Mouse (Mus musculus) liver, adult 2 months (tissue): ENCODE results near the gene Psors1c2. TPM values are rescaled to one million over a fixed set of nuclear protein-coding genes. Genes with fewer than 3 reads are reported as not detected.

Source experiments
- DNase-seq: peaks from one replicate; pipeline ENCODE4 v3.0.0-alpha.2; 2011; ENCODE audit warnings: low read depth, low spot score; ENCODE audit errors: extremely low read depth
- H3K27ac ChIP-seq: fragments of 200-500 bp; replicated peaks from 2 replicates; pipeline ENCODE4 v1.5.1; 2012; ENCODE audit warnings: low read depth, mild to moderate bottlenecking, control low read depth, inconsistent platforms, low read length; ENCODE audit not compliant: insufficient read depth
- H3K27me3 ChIP-seq: fragments of 200-500 bp; 2 replicates; pipeline ENCODE4 v1.6.1; 2012; ENCODE audit warnings: mild to moderate bottlenecking, moderate library complexity, low read length, inconsistent platforms; ENCODE audit not compliant: control insufficient read depth, insufficient read depth
- H3K36me3 ChIP-seq: fragments of 200-500 bp; 2 replicates; pipeline ENCODE4 v1.6.1; 2012; ENCODE audit warnings: low read length, inconsistent platforms; ENCODE audit not compliant: control insufficient read depth, insufficient read depth
- H3K4me1 ChIP-seq: fragments of 200-500 bp; 2 replicates; pipeline ENCODE4 v1.6.1; 2011; ENCODE audit warnings: low read length; ENCODE audit not compliant: control insufficient read depth, insufficient read depth
- H3K4me3 ChIP-seq: fragments of 200-500 bp; 2 replicates; pipeline ENCODE4 v1.5.1; 2011; ENCODE audit warnings: low read depth, mild to moderate bottlenecking, control low read depth, low read length, moderate library complexity; ENCODE audit not compliant: insufficient read depth
- H3K79me2 ChIP-seq: fragments of 200-500 bp; 2 replicates; pipeline ENCODE4 v1.6.1; 2012; ENCODE audit warnings: inconsistent platforms, mild to moderate bottlenecking, low read length, moderate library complexity; ENCODE audit not compliant: control insufficient read depth, insufficient read depth
- H3K9ac ChIP-seq: fragments of 200-500 bp; 2 replicates; pipeline ENCODE4 v1.6.1; 2012; ENCODE audit warnings: low read depth, mild to moderate bottlenecking, control low read depth, inconsistent platforms, low read length
- CTCF ChIP-seq: fragments of 200-500 bp; IDR thresholded peaks from 2 replicates; pipeline ENCODE4 v1.5.1; 2011; ENCODE audit warnings: low read depth, low read length, control low read depth
- POLR2A ChIP-seq: fragments of 200-500 bp; IDR thresholded peaks from 2 replicates; pipeline ENCODE4 v1.6.1; 2011; ENCODE audit warnings: low read length, control low read depth; ENCODE audit not compliant: insufficient read depth; ENCODE audit errors: extremely low read depth
- WGBS: fragments of 180-500 bp; shearing (Covaris S2); methylation state at CpG from one replicate; pipeline ENCODE4 v1.1.7; 2018; 5-methylcytosine and 5-hydroxymethylcytosine counted together
- polyA plus RNA-seq: library from polyadenylated mRNA; depleted of rRNA; stranded (reverse); fragments of >200 nt; gene quantifications from 2 replicates; pipeline ENCODE4 v1.2.3, GENCODE M21; 2012; rRNA removed
- total RNA-seq: library from RNA; depleted of rRNA; stranded (reverse); fragments of >200 nt; gene quantifications from 2 replicates; pipeline ENCODE4 v1.2.3, GENCODE M21; 2014; rRNA removed

The Psors1c2 gene
- total RNA-seq = not detected in 2 replicates
- polyA plus RNA-seq = not detected in 2 replicates

DNA sequence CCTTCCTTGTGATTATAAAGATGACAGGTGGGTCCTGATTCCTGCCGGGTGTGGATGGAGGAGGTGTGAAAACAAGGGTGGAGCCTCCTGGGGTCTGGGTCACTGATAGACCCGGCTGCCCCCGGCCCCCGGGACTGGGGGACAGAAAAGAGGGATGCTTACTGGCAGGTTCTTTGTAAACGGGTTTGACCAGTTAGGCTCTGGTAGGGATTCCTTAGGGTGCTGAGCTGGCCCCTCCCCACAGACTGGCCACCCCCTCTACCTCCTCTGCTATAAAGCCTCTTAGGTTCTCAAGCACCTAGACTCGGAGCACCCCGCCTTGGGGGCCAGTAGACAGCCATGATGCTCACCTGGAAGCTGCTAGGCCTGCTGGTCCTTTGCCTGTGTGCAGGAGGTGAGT, at the start of gene Psors1c2:
Psors1c2 (plus strand) TSS at position 301 of the 400 bp plus-strand sequence.
- no peak within 1 kb of the TSS for H3K4me3 ChIP-seq
- H3K9ac ChIP-seq = no peak within 1 kb of the TSS
- DNase-seq = no peak
- 28% methylated on average over 7 of the region's 7 CpGs for WGBS
- H3K27me3 ChIP-seq = no peaks in the 10 kb centered on the region
- H3K27ac ChIP-seq = no peak within 1 kb of the TSS
- no peaks in the 10 kb centered on the region for H3K79me2 ChIP-seq
- no peaks in the 10 kb centered on the region for H3K4me1 ChIP-seq
- TF ChIP-seq POLR2A = no peak
- TF ChIP-seq CTCF = no peak
- H3K36me3 ChIP-seq = no peaks in the 10 kb centered on the region

DNA sequence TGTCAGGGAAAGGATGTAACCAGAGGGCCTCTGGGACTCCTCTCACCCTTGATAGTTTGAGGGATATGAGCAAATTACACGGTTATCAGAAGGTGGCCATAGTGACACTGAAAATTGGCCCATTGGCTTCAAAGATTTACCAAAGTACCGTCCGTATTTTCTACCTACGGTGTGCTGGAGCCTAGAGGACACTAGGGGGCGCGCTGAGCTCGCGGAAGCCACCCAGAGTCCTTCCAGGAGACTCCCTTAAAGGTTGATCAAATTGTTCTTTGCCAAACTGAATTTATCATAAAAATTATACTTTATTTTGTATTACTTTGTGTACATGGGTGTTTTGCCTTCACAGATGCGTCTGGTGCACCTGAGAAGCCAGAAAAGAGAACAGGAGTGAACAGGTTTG, 48.9 kb upstream of the Psors1c2 start:
- Histone ChIP-seq H3K36me3 (no peaks in the 10 kb centered on the region), H3K4me3 (no peak overlapping the region), H3K27me3 (no peaks in the 10 kb centered on the region), H3K27ac (peak overlapping the region; percentile 34), H3K9ac (no peak overlapping the region), H3K79me2 (no peaks in the 10 kb centered on the region), H3K4me1 (peaks cover 7% of the 10 kb centered on the region; the same call in 1 of the 2 replicates)
- peak; percentile 48 for DNase-seq
- TF ChIP-seq CTCF (peak; percentile 95), POLR2A (no peak)
- WGBS = under 1% methylated on average over 9 of the region's 9 CpGs

DNA sequence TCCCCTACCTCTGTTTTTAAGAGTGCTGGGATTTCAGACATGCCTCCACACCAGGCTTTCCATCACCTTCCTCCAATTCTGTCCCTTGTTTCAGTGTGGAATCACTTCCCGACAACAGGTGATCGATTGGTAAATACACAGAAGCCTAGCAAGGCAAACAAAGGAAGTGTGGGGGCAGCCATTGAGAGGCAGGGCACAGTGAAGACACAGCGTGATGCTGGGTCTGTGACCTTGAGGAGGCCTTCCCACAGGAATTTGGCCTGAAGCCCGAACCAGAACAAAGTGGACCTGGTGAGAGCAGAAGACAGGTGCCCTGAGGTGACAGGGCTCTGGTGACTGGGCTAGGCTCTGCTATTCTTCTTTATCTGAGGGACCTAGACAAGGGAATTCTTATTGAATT, 47.3 kb upstream of the Psors1c2 start:
- peaks cover 7% of the 10 kb centered on the region; the same call in 1 of the 2 replicates for H3K4me1 ChIP-seq
- WGBS = 4% methylated on average over 4 of the region's 4 CpGs
- TF ChIP-seq POLR2A = no peak
- TF ChIP-seq CTCF = no peak
- no peak overlapping the region for H3K4me3 ChIP-seq
- H3K27me3 ChIP-seq = no peaks in the 10 kb centered on the region
- no peak overlapping the region for H3K9ac ChIP-seq
- DNase-seq = peak; percentile 67
- H3K27ac ChIP-seq = no peak overlapping the region
- H3K36me3 ChIP-seq = no peaks in the 10 kb centered on the region
- no peaks in the 10 kb centered on the region for H3K79me2 ChIP-seq

DNA sequence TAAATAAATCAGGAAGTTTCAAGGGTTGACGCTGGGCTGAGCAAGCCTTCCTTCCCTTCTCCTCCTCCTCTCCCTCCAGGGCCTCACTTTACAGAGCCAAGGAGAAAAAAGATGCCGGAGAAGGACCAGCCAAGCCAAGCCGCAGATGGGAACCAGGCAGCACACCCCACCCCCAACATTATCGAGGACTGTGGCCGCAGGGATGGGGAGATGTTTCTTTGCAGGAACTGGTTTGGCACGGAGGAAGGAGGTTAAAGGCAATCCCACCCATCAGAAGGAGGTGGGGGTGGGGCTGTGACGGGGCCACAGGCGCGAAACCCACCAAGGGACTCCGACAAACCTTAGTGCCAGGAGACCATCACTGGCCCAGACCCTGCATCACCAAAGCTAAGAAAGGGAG, 46.3 kb upstream of the Psors1c2 start:
- no peaks in the 10 kb centered on the region for H3K36me3 ChIP-seq
- H3K27me3 ChIP-seq = no peaks in the 10 kb centered on the region
- no peak for DNase-seq
- H3K4me3 ChIP-seq = no peak overlapping the region
- no peak overlapping the region for H3K9ac ChIP-seq
- peaks cover 7% of the 10 kb centered on the region; the same call in 1 of the 2 replicates for H3K4me1 ChIP-seq
- TF ChIP-seq CTCF = no peak
- no peak for TF ChIP-seq POLR2A
- WGBS = 71% methylated on average over 10 of the region's 10 CpGs
- no peaks in the 10 kb centered on the region for H3K79me2 ChIP-seq
- H3K27ac ChIP-seq = no peak overlapping the region

DNA sequence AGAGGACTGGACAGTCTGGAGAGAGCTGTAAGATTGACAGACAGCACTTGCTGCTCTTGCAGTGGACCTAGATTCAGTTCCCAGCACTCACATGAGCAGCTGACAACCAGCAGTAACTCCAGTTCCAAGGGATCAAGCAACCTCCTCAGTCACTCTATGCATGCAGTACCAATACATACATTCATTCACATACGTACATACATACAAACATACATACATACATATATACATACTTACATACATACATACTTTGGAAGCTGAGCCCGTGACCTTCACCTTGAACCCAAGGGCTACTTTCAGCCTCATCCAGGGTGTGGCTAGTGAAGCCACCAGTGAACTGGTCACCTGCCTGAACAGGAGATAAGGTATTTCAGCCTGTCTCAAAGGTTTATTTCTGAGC, 45.0 kb upstream of the Psors1c2 start:
- no peaks in the 10 kb centered on the region for H3K27me3 ChIP-seq
- peaks cover 7% of the 10 kb centered on the region; the same call in 1 of the 2 replicates for H3K4me1 ChIP-seq
- H3K27ac ChIP-seq = no peak overlapping the region
- DNase-seq = no peak
- no peaks in the 10 kb centered on the region for H3K36me3 ChIP-seq
- WGBS = 96% methylated on average over 2 of the region's 2 CpGs
- no peak overlapping the region for H3K4me3 ChIP-seq
- H3K79me2 ChIP-seq = no peaks in the 10 kb centered on the region
- TF ChIP-seq POLR2A (no peak), CTCF (no peak)
- no peak overlapping the region for H3K9ac ChIP-seq

DNA sequence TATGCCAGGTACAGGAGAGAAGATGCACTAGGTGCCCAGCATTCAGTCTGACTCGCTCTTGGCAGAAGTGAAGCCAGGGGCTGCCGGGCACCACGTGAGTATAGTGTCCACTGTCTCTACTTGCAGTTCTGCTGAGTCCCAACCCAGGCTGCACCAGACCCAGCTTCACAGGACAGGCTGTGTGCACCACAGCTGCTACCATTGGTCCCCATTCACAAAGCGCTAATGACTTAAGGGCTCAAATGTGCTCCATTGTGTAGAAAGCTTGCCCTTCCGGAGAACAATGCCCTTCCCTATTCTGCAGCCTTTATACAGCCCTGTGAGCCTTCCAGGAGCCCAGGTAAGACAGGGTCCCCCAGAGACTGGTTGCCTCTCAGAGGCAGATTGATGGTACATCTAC, 42.7 kb upstream of the Psors1c2 start:
- Histone ChIP-seq H3K4me3 (no peak overlapping the region), H3K79me2 (no peaks in the 10 kb centered on the region), H3K27me3 (no peaks in the 10 kb centered on the region), H3K9ac (no peak overlapping the region), H3K27ac (no peak overlapping the region), H3K36me3 (no peaks in the 10 kb centered on the region), H3K4me1 (peaks cover 2% of the 10 kb centered on the region; the same call in 1 of the 2 replicates)
- WGBS = 88% methylated on average over 5 of the region's 5 CpGs
- no peak for DNase-seq
- no peak for TF ChIP-seq POLR2A
- no peak for TF ChIP-seq CTCF
